Mouse (Mus musculus): ENCODE measurements around the gene Zfp580.

- TF ChIP-seq CTCF (conservative IDR thresholded peaks at IDR 0.05; ENCODE audit: low read length) (no peak), NANOG (IDR thresholded peaks at IDR 0.05; ENCODE audit: borderline replicate concordance, low read length) (no peak), POU5F1 (IDR thresholded peaks at IDR 0.05; ENCODE audit: borderline replicate concordance, low read length) (no peak)
Measured at GRCm38 (mm10) chr7:5062360-5063001, 11.1 kb downstream of the Zfp580 start.

Measured in E14TG2a.4 (cell line).